9 mouse cellular contexts compared by ENCODE assay signal in genomic region chr2:180051986-180052733, GRCm38 (mm10). TPM values are rescaled to one million over a fixed set of nuclear protein-coding genes. Genes with fewer than 3 reads are reported as not detected.
DNase-seq lines count a peak whose midpoint lies in the region; ATAC-seq lines count a peak whose summit lies in the region.
"Had no signal": no experiment of that assay in that cellular context is flagged by ENCODE, and none has a peak within 500 bp of the region (broad histone marks: within the 10 kb centered on the region; RNA-seq: fewer than 3 reads in every experiment).

No protein-coding gene starts in this region.

- ATAC-seq in cerebellum, adult (ENCODE audit: insufficient number of reproducible peaks, low FRiP score, low TSS enrichment), result no peak
- peak; percentile 43; the same call in 1 of the 2 replicates for ATAC-seq in midbrain, embryonic 16.5 days

- peaks cover 3% of the 10 kb centered on the region; the same call in 1 of the 2 replicates for H3K4me1 ChIP-seq in midbrain, embryonic 16.5 days (ENCODE audit: control insufficient read depth, insufficient read depth, low read length)

- H3K27ac ChIP-seq in midbrain, embryonic 16.5 days (ENCODE audit: low read length), result no peak overlapping the region
- H3K27ac ChIP-seq: liver, embryonic 13.5 days had no signal

- H3K36me3 ChIP-seq in midbrain, embryonic 16.5 days (ENCODE audit: control insufficient read depth, insufficient read depth, low read length), result peaks cover 32% of the 10 kb centered on the region

- H3K9me3 ChIP-seq in midbrain, embryonic 16.5 days (replicated peaks; ENCODE audit: control insufficient read depth, low read length, poor library complexity, severe bottlenecking), result no peaks in the 10 kb centered on the region
- H3K9me3 ChIP-seq: liver, embryonic 13.5 days had no signal

- H3K4me3 ChIP-seq in midbrain, embryonic 16.5 days (ENCODE audit: low read depth, low read length), result no peak overlapping the region
- H3K4me3 ChIP-seq: liver, embryonic 13.5 days had no signal

- no peak overlapping the region for H3K4me2 ChIP-seq in midbrain, embryonic 16.5 days (ENCODE audit: low read length)
- H3K4me2 ChIP-seq: liver, embryonic 13.5 days had no signal

- H3K9ac ChIP-seq in midbrain, embryonic 16.5 days (ENCODE audit: low read depth, low read length), result no peak overlapping the region
- H3K9ac ChIP-seq: liver, embryonic 13.5 days had no signal

- intact Hi-C loops in left cerebral cortex, postnatal 4 days (cut with DNase I), result no loop called here
- intact Hi-C loops in left cerebral cortex, postnatal 25 days (cut with DNase I), result loop anchor here (2.0 kb wide), 1 partner anchor 135 kb away; no protein-coding TSS in a partner anchor

- peak; percentile 52 to 61 for DNase-seq in cerebellum, postnatal 10 days
- DNase-seq in left cerebral cortex, postnatal 4 days, result peak; percentile 31
- no peak for DNase-seq in left cerebral cortex, adult 18-20 months (ENCODE audit: low spot score in 2 of 2)
- DNase-seq in embryo, embryonic 11 days, result peak; percentile 39
- no peak for DNase-seq in yolk sac, embryonic 10.5 days (ENCODE audit: low spot score)
- no peak for DNase-seq in left cerebral cortex, postnatal 25 days (ENCODE audit: low spot score in 2 of 2)
- DNase-seq: liver, embryonic 13.5 days had no signal

- WGBS in midbrain, embryonic 16.5 days, result 89% methylated on average over 14 of the region's 14 CpGs

- no peaks in the 10 kb centered on the region for H3K27me3 ChIP-seq in midbrain, embryonic 16.5 days (ENCODE audit: control insufficient read depth, insufficient read depth, low read depth, low read length)
- H3K27me3 ChIP-seq: liver, embryonic 13.5 days had no signal

RNA-seq across cellular contexts. Expression of gene Ss18l1, which starts 9.9 kb away (rescaled TPM):
- total RNA-seq in left cerebral cortex, postnatal 4 days (2021), result 10 to 100 TPM; 59.2 to 60.9 TPM
- 10 to 100 TPM; 40.2 to 41.9 TPM for total RNA-seq in left cerebral cortex, adult 18-20 months (2021)
- polyA plus RNA-seq in midbrain, embryonic 16.5 days (2015; fragmentation: Nextera tagmentation; extraction: Ambion mirVana), result 70.4 and 74.3 TPM in 2 replicates
- total RNA-seq in left cerebral cortex, postnatal 25 days (2021), result 10 to 100 TPM; 34.8 to 36.0 TPM

RNA-seq across cellular contexts. Expression of gene Psma7, which starts 9.9 kb away (rescaled TPM):
- 100 to 1,000 TPM; 244 to 245 TPM for total RNA-seq in left cerebral cortex, postnatal 4 days (2021)
- 100 to 1,000 TPM; 169 to 172 TPM for total RNA-seq in left cerebral cortex, adult 18-20 months (2021)
- 504 and 541 TPM in 2 replicates for polyA plus RNA-seq in midbrain, embryonic 16.5 days (2015; fragmentation: Nextera tagmentation; extraction: Ambion mirVana)
- total RNA-seq in left cerebral cortex, postnatal 25 days (2021), result 100 to 1,000 TPM; 164 to 168 TPM

RNA-seq across cellular contexts. Expression of gene Mtg2, which starts 18.2 kb away (rescaled TPM):
- 10 to 100 TPM; 19.8 to 20.5 TPM for total RNA-seq in left cerebral cortex, postnatal 4 days (2021)
- 10 to 100 TPM; 13.7 to 17.5 TPM for total RNA-seq in left cerebral cortex, adult 18-20 months (2021)
- 34.9 and 35.7 TPM in 2 replicates for polyA plus RNA-seq in midbrain, embryonic 16.5 days (2015; fragmentation: Nextera tagmentation; extraction: Ambion mirVana)
- 10 to 100 TPM; 14.9 to 19.2 TPM for total RNA-seq in left cerebral cortex, postnatal 25 days (2021)

RNA-seq across cellular contexts. Expression of gene Lsm14b, which starts 27.4 kb away (rescaled TPM):
- total RNA-seq in left cerebral cortex, postnatal 4 days (2021), result 100 to 1,000 TPM; 199 to 202 TPM
- 100 to 1,000 TPM; 104 to 106 TPM for total RNA-seq in left cerebral cortex, adult 18-20 months (2021)
- 21.0 and 22.4 TPM in 2 replicates for polyA plus RNA-seq in midbrain, embryonic 16.5 days (2015; fragmentation: Nextera tagmentation; extraction: Ambion mirVana)
- total RNA-seq in left cerebral cortex, postnatal 25 days (2021), result 100 to 1,000 TPM; 116 to 118 TPM

RNA-seq across cellular contexts. Expression of gene Hrh3, which starts 52.1 kb away (rescaled TPM):
- 10 to 100 TPM; 16.6 to 17.4 TPM for total RNA-seq in left cerebral cortex, postnatal 4 days (2021)
- total RNA-seq in left cerebral cortex, adult 18-20 months (2021), result 100 to 1,000 TPM in 1 of 2 experiments, 10 to 100 TPM in 1; 87.6 to 114 TPM
- polyA plus RNA-seq in midbrain, embryonic 16.5 days (2015; fragmentation: Nextera tagmentation; extraction: Ambion mirVana), result 3.3 TPM in 2 replicates
- total RNA-seq in left cerebral cortex, postnatal 25 days (2021), result 10 to 100 TPM; 74.4 to 96.9 TPM
- polyA plus RNA-seq: liver, embryonic 13.5 days had no signal

Comparison
In these comparisons a context has a peak if more than half of its experiments do, and no peak if none do; other contexts are left out.
1. DNase-seq: peak in cerebellum, postnatal 10 days (2 of 2), left cerebral cortex, postnatal 4 days (single experiment) and embryo, embryonic 11 days (single experiment); none in left cerebral cortex, adult 18-20 months (0 of 2), yolk sac, embryonic 10.5 days (single experiment) and left cerebral cortex, postnatal 25 days (0 of 2).